Mouse (Mus musculus): ENCODE measurements around the gene Cutal. TPM values are rescaled to one million over a fixed set of nuclear protein-coding genes. Genes with fewer than 3 reads are reported as not detected.

The Cutal gene
- total and polyA plus RNA-seq, 3 experiments = not detected

DNA sequence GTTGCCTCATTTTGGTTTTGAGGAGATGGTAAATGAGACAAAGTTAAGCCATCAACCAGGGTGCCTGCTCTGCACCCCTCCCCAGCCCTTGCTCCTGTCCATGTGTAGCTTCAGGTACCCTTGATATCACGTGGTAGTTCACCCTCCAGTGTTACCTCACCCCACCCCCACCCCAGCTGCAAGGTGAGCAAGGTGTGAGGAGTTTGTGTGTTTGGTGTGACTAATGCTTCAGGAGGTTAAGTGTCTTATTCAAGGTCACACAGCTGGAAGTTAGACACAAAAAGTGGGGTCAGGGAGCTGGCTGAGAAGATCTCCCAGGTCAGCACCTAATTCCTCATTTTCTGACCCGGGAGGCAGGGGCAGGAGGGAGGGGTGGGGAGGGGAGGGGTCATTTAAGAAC is 48.5 kb downstream of the Cutal start:
- TF ChIP-seq ELF1 (IDR thresholded peaks at IDR 0.05; ENCODE audit: low read depth, low read length) (no peak), MAFK (IDR thresholded peaks at IDR 0.05; ENCODE audit: insufficient replicate concordance, low read length) (no peak), JUND (conservative IDR thresholded peaks at IDR 0.05; ENCODE audit: low read depth, low read length) (no peak), RAD21 (IDR thresholded peaks at IDR 0.05; ENCODE audit: low read depth, low read length) (no peak), POLR2A (IDR thresholded peaks at IDR 0.05; ENCODE audit: low read depth, low read length) (no peak), UBTF (IDR thresholded peaks at IDR 0.05; ENCODE audit: low read depth, low read length) (no peak), PAX5 (IDR thresholded peaks at IDR 0.05; ENCODE audit: low read length) (no peak), POLR2AphosphoS2 (IDR thresholded peaks at IDR 0.05; ENCODE audit: low read depth, low read length) (no peak), SIN3A (IDR thresholded peaks at IDR 0.05; ENCODE audit: low read length) (no peak)
- Histone ChIP-seq H3K79me2 (replicated peaks; ENCODE audit: control insufficient read depth, extremely low read depth, insufficient read depth, poor library complexity, severe bottlenecking) (no peaks in the 10 kb centered on the region), H3K27me3 (replicated peaks) (no peaks in the 10 kb centered on the region), H3K36me3 (replicated peaks in 1 of 2; ENCODE audit: control insufficient read depth in 1 of 2, insufficient read depth in 1 of 2, low read length in 1 of 2) (no peaks in the 10 kb centered on the region), H3K9ac (ENCODE audit: insufficient read depth, low read depth) (no peak overlapping the region), H3K4me3 (replicated peaks in 1 of 3; ENCODE audit: low read depth in 2 of 3, low read length in 2 of 3, poor library complexity in 1 of 3) (no peak overlapping the region), H3K4me2 (ENCODE audit: insufficient read depth, low read depth, poor library complexity, severe bottlenecking) (no peak overlapping the region), H3K4me1 (ENCODE audit: control insufficient read depth in 1 of 2, insufficient read depth in 2 of 2) (peaks cover 11 to 29% of the 10 kb centered on the region in 2 experiments), H3K9me3 (replicated peaks; ENCODE audit: low read length) (no peaks in the 10 kb centered on the region), H3K27ac (ENCODE audit: insufficient read depth, low read depth) (no peak overlapping the region)
- DNase-seq (ENCODE audit: extremely low read depth) = no peak
- dilution Hi-C loops (cut with MboI; ENCODE audit: extremely low pct_ligation_motif_present, extremely low pct_unique_long_range_greater_than_20kb, low sequenced_read_pairs) = no loop called here
- in situ Hi-C loops (cut with MboI; ENCODE audit: low pct_ligation_motif_present, low pct_unique_long_range_greater_than_20kb, low sequenced_read_pairs) = no loop called here

DNA sequence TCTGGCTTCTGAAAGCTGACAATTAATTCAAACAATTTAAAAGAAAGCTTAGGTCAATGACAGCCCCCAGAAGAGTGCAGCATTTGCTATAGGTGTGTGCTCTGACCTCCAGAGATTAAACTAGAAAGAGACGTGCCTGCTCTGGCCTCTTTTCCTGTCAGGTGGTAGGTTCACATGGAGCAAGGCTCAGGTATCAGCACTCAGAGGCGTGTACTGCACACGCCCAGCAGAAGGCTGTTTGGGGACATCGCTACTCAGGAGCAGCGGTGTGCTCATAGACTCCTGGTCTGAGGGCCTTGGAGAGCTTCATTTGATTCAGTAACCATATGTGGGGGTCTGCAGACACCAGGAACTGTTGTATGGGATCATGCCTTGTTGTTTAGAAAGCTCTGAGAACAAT is 53.1 kb downstream of the Cutal start:
- no peak for TF ChIP-seq CTCF (conservative IDR thresholded peaks at IDR 0.05 in 1 of 2, IDR thresholded peaks at IDR 0.05 in 1 of 2; ENCODE audit: low read depth in 2 of 2, low read length in 2 of 2)
- no peak for TF ChIP-seq POLR2AphosphoS2 (IDR thresholded peaks at IDR 0.05; ENCODE audit: low read depth, low read length)
- no peak for TF ChIP-seq ETS1 (conservative IDR thresholded peaks at IDR 0.05; ENCODE audit: low read depth, low read length)
- TF ChIP-seq KAT2A (IDR thresholded peaks at IDR 0.05; ENCODE audit: insufficient replicate concordance, low read length) = no peak
- no peak for TF ChIP-seq CHD1 (IDR thresholded peaks at IDR 0.05; ENCODE audit: low read depth, low read length)
- no peak for TF ChIP-seq USF2 (conservative IDR thresholded peaks at IDR 0.05; ENCODE audit: low read depth, low read length)
- no peak for TF ChIP-seq BHLHE40 (IDR thresholded peaks at IDR 0.05; ENCODE audit: low read depth, low read length)
- TF ChIP-seq E2F4 (IDR thresholded peaks at IDR 0.05; ENCODE audit: insufficient replicate concordance, low read depth, low read length) = no peak
- TF ChIP-seq ZNF384 (IDR thresholded peaks at IDR 0.05; ENCODE audit: low read depth, low read length) = no peak
- no peak for TF ChIP-seq GABPA (IDR thresholded peaks at IDR 0.05; ENCODE audit: insufficient replicate concordance, low read depth, low read length)
- TF ChIP-seq ELF1 (IDR thresholded peaks at IDR 0.05; ENCODE audit: low read depth, low read length) = no peak
- no peak for TF ChIP-seq POLR2A (IDR thresholded peaks at IDR 0.05; ENCODE audit: low read depth, low read length)
- TF ChIP-seq JUN (IDR thresholded peaks at IDR 0.05; ENCODE audit: insufficient read depth, low read depth, low read length) = no peak
- no peak for TF ChIP-seq MAZ (IDR thresholded peaks at IDR 0.05; ENCODE audit: low read depth, low read length)
- no peak for TF ChIP-seq MYC (IDR thresholded peaks at IDR 0.05; ENCODE audit: low read depth, low read length)
- no peak for TF ChIP-seq UBTF (IDR thresholded peaks at IDR 0.05; ENCODE audit: low read depth, low read length)
- no peak for TF ChIP-seq HCFC1 (IDR thresholded peaks at IDR 0.05; ENCODE audit: low read depth, low read length)
- TF ChIP-seq IRF4 (IDR thresholded peaks at IDR 0.05; ENCODE audit: low read depth, low read length) = no peak
- no peak overlapping the region for H3K27ac ChIP-seq (ENCODE audit: insufficient read depth, low read depth)
- no peaks in the 10 kb centered on the region for H3K79me2 ChIP-seq (replicated peaks; ENCODE audit: control insufficient read depth, extremely low read depth, insufficient read depth, poor library complexity, severe bottlenecking)
- no peak overlapping the region for H3K4me3 ChIP-seq (replicated peaks in 1 of 3; ENCODE audit: low read depth in 2 of 3, low read length in 2 of 3, poor library complexity in 1 of 3)
- no peak overlapping the region for H3K9ac ChIP-seq (ENCODE audit: insufficient read depth, low read depth)
- in situ Hi-C loops (cut with MboI; ENCODE audit: low pct_ligation_motif_present, low pct_unique_long_range_greater_than_20kb, low sequenced_read_pairs) (no loop called here), dilution Hi-C loops (cut with MboI; ENCODE audit: extremely low pct_ligation_motif_present, extremely low pct_unique_long_range_greater_than_20kb, low sequenced_read_pairs) (no loop called here)
- no peak overlapping the region for H3K4me2 ChIP-seq (ENCODE audit: insufficient read depth, low read depth, poor library complexity, severe bottlenecking)
- no peaks in the 10 kb centered on the region for H3K9me3 ChIP-seq (replicated peaks; ENCODE audit: low read length)
- DNase-seq (ENCODE audit: extremely low read depth) = no peak
- H3K27me3 ChIP-seq (replicated peaks) = no peaks in the 10 kb centered on the region
- H3K36me3 ChIP-seq (replicated peaks in 1 of 2; ENCODE audit: control insufficient read depth in 1 of 2, insufficient read depth in 1 of 2, low read length in 1 of 2) = no peaks in the 10 kb centered on the region
- peaks cover 0 to 10% of the 10 kb centered on the region in 2 experiments; a peak in 2 of 4 replicates for H3K4me1 ChIP-seq (ENCODE audit: control insufficient read depth in 1 of 2, insufficient read depth in 2 of 2)
